Mouse (Mus musculus) neural tube, embryonic 15.5 days (tissue): ENCODE data around the gene Rab40b. TPM values are rescaled to one million over a fixed set of nuclear protein-coding genes. Genes with fewer than 3 reads are reported as not detected.
"Not testable (repeated sequence)": the region's sequence is repeated elsewhere in the genome, so short reads cannot be mapped to it uniquely, and the experiment has no call there.

Source experiments
- ATAC-seq: fragments of 200-750 bp; cut with Nextera tagmentation; 2 replicates; pipeline ENCODE4 v1.8.0; 2017; ENCODE audit warnings: mild to moderate bottlenecking, moderate TSS enrichment, moderate library complexity; ENCODE audit not compliant: low FRiP score
- H3K27ac ChIP-seq: fragments of 300-500 bp; sonication (generic); replicated peaks from 2 replicates; pipeline ENCODE4 v1.5.1; 2015; ENCODE audit warnings: mild to moderate bottlenecking, inconsistent platforms
- H3K27me3 ChIP-seq: fragments of 300-500 bp; sonication (generic); replicated peaks from 2 replicates; pipeline ENCODE4 v1.6.1; 2015; ENCODE audit warnings: inconsistent platforms
- H3K36me3 ChIP-seq: fragments of 300-500 bp; sonication (generic); 2 replicates; pipeline ENCODE4 v1.6.1; 2015; ENCODE audit warnings: inconsistent platforms
- H3K4me1 ChIP-seq: fragments of 300-500 bp; sonication (generic); 2 replicates; pipeline ENCODE4 v1.6.1; 2015; ENCODE audit warnings: inconsistent platforms
- H3K4me2 ChIP-seq: fragments of 300-500 bp; sonication (generic); 2 replicates; pipeline ENCODE4 v1.6.1; 2015; ENCODE audit warnings: inconsistent platforms, mild to moderate bottlenecking, moderate library complexity
- H3K4me3 ChIP-seq: fragments of 300-500 bp; sonication (generic); replicated peaks from 2 replicates; pipeline ENCODE4 v1.5.1; 2015; ENCODE audit warnings: mild to moderate bottlenecking, inconsistent platforms
- H3K9ac ChIP-seq: fragments of 300-500 bp; sonication (generic); replicated peaks from 2 replicates; pipeline ENCODE4 v1.6.1; 2015; ENCODE audit warnings: mild to moderate bottlenecking, inconsistent platforms
- H3K9me3 ChIP-seq: fragments of 300-500 bp; sonication (generic); replicated peaks from 2 replicates; pipeline ENCODE4 v1.6.1; 2016; ENCODE audit warnings: inconsistent platforms
- WGBS: fragments of 180-500 bp; shearing (Covaris S2); methylation state at CpG from one replicate; pipeline ENCODE4 v1.1.7; 2015; ENCODE audit warnings: mixed read lengths; 5-methylcytosine and 5-hydroxymethylcytosine counted together
- polyA plus RNA-seq: library from polyadenylated mRNA; unstranded; fragments of >200 nt; fragmentation: Nextera tagmentation; extraction: Ambion mirVana; gene quantifications from 2 replicates; pipeline ENCODE4 v1.2.1, GENCODE M21; 2015

Rab40b gene
- polyA plus RNA-seq, 1 experiment from 2014 or later, result 18.4 TPM

DNA sequence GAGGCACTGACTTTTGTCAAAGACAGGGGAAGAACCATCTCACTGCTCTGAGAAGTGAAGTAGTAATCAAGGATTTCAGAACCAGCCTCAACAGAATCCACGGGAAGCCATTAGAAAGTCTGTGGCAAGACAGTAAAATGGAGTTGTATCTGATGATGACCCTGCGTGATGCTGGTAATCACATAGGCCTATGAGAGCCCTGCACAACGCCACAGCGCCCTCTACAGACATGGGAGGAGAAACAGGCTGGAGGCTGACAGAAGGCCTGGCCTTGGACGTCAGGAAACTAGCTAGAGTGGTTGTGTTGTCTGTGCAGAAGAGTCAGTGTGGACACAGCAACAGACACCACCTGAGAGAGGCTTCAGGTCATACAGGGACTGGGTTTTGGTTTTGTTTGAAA lies 25.8 kb downstream of the Rab40b start:
- Histone ChIP-seq H3K4me3 (no peak overlapping the region), H3K27me3 (no peaks in the 10 kb centered on the region), H3K9me3 (no peaks in the 10 kb centered on the region), H3K4me1 (no peaks in the 10 kb centered on the region), H3K36me3 (0 out of 2 replicates have a peak, but pooled peaks cover 3% of the 10 kb centered on the region), H3K9ac (no peak overlapping the region), H3K27ac (no peak overlapping the region), H3K4me2 (no peak overlapping the region)
- 30% methylated on average over 5 of the region's 5 CpGs for WGBS
- no peak for ATAC-seq

DNA sequence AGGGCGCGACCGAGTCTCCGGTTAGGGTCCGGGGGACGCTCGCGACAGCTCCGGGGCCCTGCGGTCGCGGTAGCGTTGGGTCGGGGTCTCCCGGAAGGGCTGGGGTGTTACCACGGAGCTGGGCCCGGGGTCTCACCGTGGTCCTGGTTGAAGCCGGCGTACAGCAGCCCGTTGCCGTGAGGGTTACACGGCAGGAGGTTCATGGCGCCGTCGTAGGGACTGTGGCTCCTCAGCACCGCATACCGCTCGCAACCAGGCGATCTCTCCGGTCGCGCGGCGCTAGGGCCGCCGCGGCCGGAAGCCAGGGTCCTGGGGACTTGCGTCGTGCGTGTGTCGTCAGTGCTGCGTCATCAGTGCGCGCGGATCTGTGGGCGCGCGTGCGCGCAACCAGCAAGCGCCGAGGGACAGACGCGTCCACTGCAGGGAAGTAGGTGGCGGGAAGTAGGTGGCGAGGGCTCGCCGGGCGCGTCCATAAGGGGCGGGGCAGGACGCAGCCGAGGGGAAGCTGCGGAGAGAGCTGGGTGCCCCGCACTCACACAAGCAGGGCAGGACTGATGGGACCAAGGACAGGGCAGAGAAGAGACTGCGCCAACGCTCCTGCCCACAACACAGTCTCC lies 33.9 kb downstream of the Rab40b start, which contains the start of gene Wdr45b:
Gene Wdr45b (minus strand): TSS at position 355 of the 617 bp plus-strand sequence.
- Histone ChIP-seq H3K27me3 (no peaks in the 10 kb centered on the region), H3K4me3 (peak within 1 kb of the TSS; percentile 96)
- WGBS, result under 1% methylated on average over 59 of the region's 69 CpGs

DNA sequence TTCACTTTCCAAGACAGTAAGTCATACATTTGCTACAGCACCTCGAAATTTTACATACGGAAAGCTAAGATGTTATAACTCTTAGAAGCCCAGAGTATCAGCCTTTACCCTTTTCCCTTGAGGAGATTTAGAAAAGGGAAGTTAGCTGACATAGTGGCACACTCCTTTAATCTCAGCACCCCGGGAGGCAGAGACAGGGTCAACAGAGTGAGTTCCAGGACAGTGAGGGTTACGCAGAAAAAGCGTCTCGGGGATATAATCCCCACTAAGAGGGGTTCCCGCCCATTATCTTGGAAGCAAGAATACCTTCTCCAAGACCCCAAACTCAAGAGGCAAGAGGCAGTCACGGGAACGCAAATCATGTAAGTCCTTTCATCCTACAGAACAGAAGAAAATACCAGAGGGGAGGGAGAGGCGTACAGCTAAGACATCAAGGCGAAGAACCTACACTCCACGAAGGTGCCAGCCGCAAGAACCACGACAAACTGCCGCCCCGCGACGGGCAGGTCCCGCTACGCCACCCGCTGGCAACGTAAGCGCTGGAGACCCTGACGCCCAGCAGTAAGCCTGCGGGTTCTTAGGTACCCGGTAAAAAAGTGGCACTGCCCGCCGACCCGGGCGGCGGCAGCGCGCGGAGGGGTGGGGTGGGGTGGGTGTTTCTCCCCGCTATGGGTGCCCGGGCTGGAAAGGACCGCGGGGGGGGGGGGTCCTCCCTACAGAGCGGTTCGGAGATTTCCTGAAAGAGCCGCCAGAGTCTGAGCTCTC lies 34.5 kb downstream of the Rab40b start:
- H3K27me3 ChIP-seq, result no peaks in the 10 kb centered on the region
- H3K4me3 ChIP-seq, result peak overlapping the region; percentile 96
- peaks cover 6% of the 10 kb centered on the region; the same call in 1 of the 2 replicates for H3K36me3 ChIP-seq
- H3K27ac ChIP-seq, result peak overlapping the region; percentile 94
- peak overlapping the region; percentile 73 for H3K4me2 ChIP-seq
- H3K9ac ChIP-seq, result peak overlapping the region; percentile 92
- 4% methylated on average over 38 of the region's 41 CpGs for WGBS
- no peaks in the 10 kb centered on the region for H3K9me3 ChIP-seq
- ATAC-seq, result no peak; the same call in 1 of the 2 replicates
- H3K4me1 ChIP-seq, result peaks cover 22% of the 10 kb centered on the region

More for the DNA sequence above, 33.9 kb downstream of the Rab40b start, which contains the start of gene Wdr45b:
- ATAC-seq, result peak; percentile 95
- Histone ChIP-seq H3K4me1 (peaks cover 22% of the 10 kb centered on the region), H3K36me3 (0 out of 2 replicates have a peak, but pooled peaks cover 5% of the 10 kb centered on the region), H3K9me3 (no peaks in the 10 kb centered on the region), H3K9ac (peak within 1 kb of the TSS; percentile 92), H3K4me2 (peak within 1 kb of the TSS; percentile 73), H3K27ac (peak within 1 kb of the TSS; percentile 94)

GRCm38 (mm10) chr11:121348727-121349126 lies 39.3 kb downstream of the Rab40b start:
- H3K4me1 ChIP-seq, result peaks cover 15% of the 10 kb centered on the region
- not testable (repeated sequence) for H3K4me3 ChIP-seq, H3K27ac ChIP-seq, H3K27me3 ChIP-seq, H3K4me2 ChIP-seq, H3K9me3 ChIP-seq, ATAC-seq, H3K9ac ChIP-seq
- peaks cover 24% of the 10 kb centered on the region for H3K36me3 ChIP-seq
- 88% methylated on average over 3 of the region's 3 CpGs for WGBS

DNA sequence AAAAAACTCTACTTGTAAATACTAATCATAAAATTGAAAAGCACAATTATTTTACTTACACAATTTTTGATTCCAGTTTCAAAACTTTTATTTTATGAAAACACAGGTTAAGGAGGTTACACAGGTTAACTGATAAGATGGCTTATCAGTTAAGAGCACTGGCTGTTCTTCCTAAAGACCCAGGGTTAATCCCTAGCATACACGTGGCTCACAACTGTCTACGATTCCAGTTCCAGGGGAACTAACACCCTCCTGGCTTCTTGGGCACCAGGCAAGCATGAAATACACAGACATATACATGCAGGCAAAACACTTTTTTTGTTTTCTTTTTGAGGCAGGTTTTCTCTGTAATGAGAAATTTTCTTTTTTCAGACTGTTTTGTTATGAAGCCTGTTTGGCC lies 39.9 kb downstream of the Rab40b start:
- Histone ChIP-seq H3K27ac (no peak overlapping the region), H3K4me2 (no peak overlapping the region), H3K27me3 (no peaks in the 10 kb centered on the region), H3K4me1 (peaks cover 10% of the 10 kb centered on the region), H3K9me3 (no peaks in the 10 kb centered on the region), H3K9ac (no peak overlapping the region), H3K36me3 (peaks cover 24% of the 10 kb centered on the region), H3K4me3 (no peak overlapping the region)
- ATAC-seq, result no peak
- 96% methylated on average over 2 of the region's 2 CpGs for WGBS

DNA sequence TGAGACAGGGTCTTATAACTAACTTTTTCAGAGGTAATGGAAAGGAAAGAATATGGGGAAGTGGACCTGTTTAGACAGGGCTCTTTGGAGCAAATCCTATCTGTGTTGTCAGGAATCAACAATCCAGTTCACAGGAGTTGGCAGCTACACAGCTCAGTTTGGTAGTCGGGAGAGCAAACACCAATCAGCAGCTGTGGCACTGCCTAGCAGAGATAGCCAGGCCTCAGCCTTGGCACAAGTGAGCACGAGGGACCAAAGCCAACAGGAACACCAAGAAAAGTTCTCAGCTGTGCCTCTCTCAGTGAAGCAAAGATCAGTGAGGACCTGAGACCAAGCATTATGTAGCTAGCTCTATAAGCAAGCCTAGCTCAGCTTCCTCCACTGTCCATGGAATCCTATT lies 41.0 kb downstream of the Rab40b start:
- Histone ChIP-seq H3K9me3 (no peaks in the 10 kb centered on the region), H3K9ac (no peak overlapping the region), H3K27ac (no peak overlapping the region), H3K4me2 (no peak overlapping the region), H3K27me3 (no peaks in the 10 kb centered on the region), H3K4me1 (no peaks in the 10 kb centered on the region), H3K4me3 (no peak overlapping the region), H3K36me3 (peaks cover 24% of the 10 kb centered on the region)
- WGBS, result 84% methylated on average over 2 of the region's 2 CpGs
- no peak for ATAC-seq

DNA sequence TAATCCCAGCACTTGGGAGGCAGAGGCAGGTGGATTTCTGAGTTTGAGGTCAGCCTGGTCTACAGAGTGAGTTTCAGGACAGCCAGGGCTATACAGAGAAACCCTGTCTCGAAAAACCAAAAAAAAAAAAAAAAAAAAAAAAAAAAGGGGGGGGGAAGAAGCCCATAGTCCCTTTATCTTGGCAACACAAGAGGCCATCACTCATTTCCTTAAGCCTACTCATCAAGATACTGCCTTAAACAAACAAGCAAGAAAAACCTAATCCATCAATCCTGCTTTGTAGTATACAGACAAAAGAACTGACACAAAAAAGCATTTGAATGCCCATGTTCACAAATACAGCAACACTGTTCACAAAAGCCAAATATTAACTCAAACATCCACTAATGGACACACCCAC lies 45.6 kb downstream of the Rab40b start:
- not testable (repeated sequence) for H3K4me3 ChIP-seq, H3K4me2 ChIP-seq, H3K9ac ChIP-seq, H3K27ac ChIP-seq, ATAC-seq, H3K9me3 ChIP-seq, H3K4me1 ChIP-seq, H3K27me3 ChIP-seq
- H3K36me3 ChIP-seq, result peaks cover 13% of the 10 kb centered on the region; the same call in 1 of the 2 replicates
- 63% methylated on average over 1 of the region's 1 CpGs for WGBS

GRCm38 (mm10) chr11:121340287-121340686 lies 47.8 kb downstream of the Rab40b start:
- no peaks in the 10 kb centered on the region for H3K9me3 ChIP-seq
- no peak for ATAC-seq
- H3K27me3 ChIP-seq, result no peaks in the 10 kb centered on the region
- H3K9ac ChIP-seq, result no peak overlapping the region
- H3K4me2 ChIP-seq, result no peak overlapping the region
- WGBS, result 88% methylated on average over 1 of the region's 1 CpGs
- no peaks in the 10 kb centered on the region for H3K4me1 ChIP-seq
- no peak overlapping the region for H3K27ac ChIP-seq
- H3K36me3 ChIP-seq, result peaks cover 19% of the 10 kb centered on the region
- H3K4me3 ChIP-seq, result no peak overlapping the region

- Histone ChIP-seq H3K36me3 (peaks cover 25% of the 10 kb centered on the region), H3K4me3 (no peak overlapping the region), H3K9me3 (no peaks in the 10 kb centered on the region), H3K4me1 (no peaks in the 10 kb centered on the region), H3K4me2 (no peak overlapping the region), H3K27me3 (no peaks in the 10 kb centered on the region), H3K27ac (no peak overlapping the region), H3K9ac (no peak overlapping the region)
- ATAC-seq, result no peak
- 96% methylated on average over 1 of the region's 1 CpGs for WGBS
Observed at GRCm38 (mm10) chr11:121339647-121340046, 48.4 kb downstream of the Rab40b start.

- no peak overlapping the region for H3K9ac ChIP-seq
- no peak overlapping the region for H3K27ac ChIP-seq
- H3K4me3 ChIP-seq, result no peak overlapping the region
- H3K4me1 ChIP-seq, result no peaks in the 10 kb centered on the region
- H3K4me2 ChIP-seq, result no peak overlapping the region
- WGBS, result 97% methylated on average over 3 of the region's 3 CpGs
- no peaks in the 10 kb centered on the region for H3K9me3 ChIP-seq
- no peak for ATAC-seq
- peaks cover 82% of the 10 kb centered on the region for H3K36me3 ChIP-seq
- H3K27me3 ChIP-seq, result no peaks in the 10 kb centered on the region
Observed at GRCm38 (mm10) chr11:121331641-121332040, 56.4 kb downstream of the Rab40b start.

DNA sequence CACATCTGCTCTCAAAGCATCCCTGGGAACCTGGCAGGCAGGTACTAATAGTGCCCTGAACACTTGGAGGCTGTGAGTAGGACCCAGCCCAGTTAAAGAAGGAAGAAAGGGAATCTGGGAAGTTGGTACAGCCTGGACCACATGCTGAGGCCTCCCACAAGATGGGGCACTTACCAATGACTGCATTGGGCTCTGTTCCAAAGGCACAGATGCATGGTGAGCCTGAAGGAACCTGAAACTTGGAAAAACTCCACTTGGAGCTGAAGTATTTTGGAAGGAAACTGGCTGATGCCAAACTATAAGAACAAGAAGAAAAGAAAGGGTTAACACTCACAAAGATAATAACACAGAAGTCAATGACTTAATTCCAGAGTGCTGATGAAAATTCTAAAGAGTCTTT lies 59.4 kb downstream of the Rab40b start:
- H3K36me3 ChIP-seq, result peaks cover 58% of the 10 kb centered on the region

GRCm38 (mm10) chr11:121328206-121328605 lies 59.8 kb downstream of the Rab40b start:
- Histone ChIP-seq H3K4me2 (no peak overlapping the region), H3K27me3 (no peaks in the 10 kb centered on the region), H3K36me3 (peaks cover 57% of the 10 kb centered on the region), H3K9me3 (no peaks in the 10 kb centered on the region), H3K9ac (no peak overlapping the region), H3K27ac (no peak overlapping the region), H3K4me1 (no peaks in the 10 kb centered on the region), H3K4me3 (no peak overlapping the region)
- ATAC-seq, result no peak
- WGBS, result 96% methylated on average over 9 of the region's 9 CpGs

More for the DNA sequence above, 59.4 kb downstream of the Rab40b start:
- Histone ChIP-seq H3K4me2 (no peak overlapping the region), H3K4me1 (no peaks in the 10 kb centered on the region), H3K4me3 (no peak overlapping the region), H3K9me3 (no peaks in the 10 kb centered on the region), H3K27ac (no peak overlapping the region), H3K27me3 (no peaks in the 10 kb centered on the region), H3K9ac (no peak overlapping the region)
- ATAC-seq, result no peak
